Mouse (Mus musculus): ENCODE data around the gene Igdcc4.

GRCm38 (mm10) chr9:65120935-65121334, 19.6 kb downstream of the Igdcc4 start:
- peak; percentile 77 for TF ChIP-seq CTCF (IDR thresholded peaks at IDR 0.05)
- TF ChIP-seq POLR2A (IDR thresholded peaks at IDR 0.05; ENCODE audit: insufficient read depth, low read depth, low read length) = no peak
- peak; percentile 74; the same call in 1 of the 2 replicates for TF ChIP-seq EP300 (IDR thresholded peaks at IDR 0.05; ENCODE audit: insufficient read depth, low read depth, low read length)
